In the genomic region with DNA sequence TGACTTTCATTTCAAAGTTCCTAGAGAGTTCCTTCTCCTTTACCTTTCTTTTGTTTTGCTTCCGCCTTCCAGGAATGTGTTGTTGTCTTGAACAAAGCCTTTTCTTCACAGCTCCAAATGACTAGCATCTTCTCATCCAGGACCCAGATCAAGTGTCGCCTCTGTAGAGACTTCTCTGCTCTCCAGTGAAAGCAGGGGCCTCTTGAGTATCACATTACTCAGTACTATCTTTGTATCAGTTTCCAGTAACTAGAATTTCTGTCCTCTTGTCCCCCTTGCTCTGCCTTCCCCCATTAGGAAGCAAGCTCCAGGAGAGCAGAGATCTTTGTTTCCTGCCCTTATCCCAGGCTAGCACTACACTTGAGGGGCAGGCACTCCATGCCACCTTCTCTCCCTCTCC, we compare ENCODE assay signal across 31 mouse cellular contexts. TPM values are rescaled to one million over a fixed set of nuclear protein-coding genes. Genes with fewer than 3 reads are reported as not detected.
DNase-seq lines count a peak whose midpoint lies in the region; ATAC-seq lines count a peak whose summit lies in the region.
"Had no signal": no experiment of that assay in that cellular context is flagged by ENCODE, and none has a peak within 500 bp of the region (broad histone marks: within the 10 kb centered on the region; RNA-seq: fewer than 3 reads in every experiment).

No protein-coding gene starts in this region.

- H3K4me3 ChIP-seq in kidney, embryonic 16.5 days (ENCODE audit: low read length): no peak overlapping the region
- no peak overlapping the region for H3K4me3 ChIP-seq in embryonic facial prominence, embryonic 13.5 days
- H3K4me3 ChIP-seq: erythroblast, embryonic 14.5 days; forebrain, embryonic 12.5 days; forebrain, embryonic 15.5 days; gastrocnemius, adult 2 months; heart, embryonic 10.5 days; heart, embryonic 13.5 days had no signal

- H3K4me2 ChIP-seq in kidney, embryonic 16.5 days (replicated peaks; ENCODE audit: low read depth, low read length): no peak overlapping the region
- no peak overlapping the region for H3K4me2 ChIP-seq in embryonic facial prominence, embryonic 13.5 days
- H3K4me2 ChIP-seq: forebrain, embryonic 12.5 days; forebrain, embryonic 15.5 days; heart, embryonic 13.5 days; hindbrain, embryonic 14.5 days had no signal

- H3K27ac ChIP-seq in kidney, embryonic 16.5 days (ENCODE audit: low read length): no peak overlapping the region
- peak overlapping the region; percentile 55; the same call in 1 of the 2 replicates for H3K27ac ChIP-seq in embryonic facial prominence, embryonic 13.5 days
- H3K27ac ChIP-seq: forebrain, embryonic 12.5 days; forebrain, embryonic 15.5 days; heart, embryonic 10.5 days; hindbrain, embryonic 14.5 days; hindbrain, postnatal 0 days had no signal

- H3K36me3 ChIP-seq in kidney, embryonic 16.5 days (ENCODE audit: insufficient read depth, low read length): no peaks in the 10 kb centered on the region
- no peaks in the 10 kb centered on the region for H3K36me3 ChIP-seq in embryonic facial prominence, embryonic 13.5 days
- H3K36me3 ChIP-seq: forebrain, embryonic 12.5 days; forebrain, embryonic 15.5 days; heart, embryonic 10.5 days; heart, embryonic 13.5 days had no signal

- no peaks in the 10 kb centered on the region for H3K27me3 ChIP-seq in kidney, embryonic 16.5 days (ENCODE audit: insufficient read depth, low read length)
- no peaks in the 10 kb centered on the region for H3K27me3 ChIP-seq in embryonic facial prominence, embryonic 13.5 days
- H3K27me3 ChIP-seq: CH12.LX; forebrain, embryonic 12.5 days; forebrain, embryonic 15.5 days; heart, embryonic 13.5 days had no signal

- DNase-seq in heart, adult 11 months: peak; percentile 37
- no peak for DNase-seq in heart, adult 9 months (ENCODE audit: low spot score in 2 of 2)
- no peak for DNase-seq in kidney, adult 11 months
- DNase-seq in R1 (ENCODE audit: low read depth, low spot score): peak; percentile 47
- DNase-seq in lung, postnatal 4 days: no peak
- no peak for DNase-seq in frontal cortex, postnatal 10 days (ENCODE audit: low spot score in 2 of 2)
- DNase-seq: adrenal gland, adult 8-10 months; adrenal gland, postnatal 25 days; B cell, adult 2 months; cerebellum, adult 11-12 months; cerebellum, adult 8-10 months; cerebellum, postnatal 10 days; cerebellum, postnatal 36 days; gastrocnemius, adult 2 months; gastrocnemius, postnatal 14 days; heart, adult 18-20 months; heart, postnatal 14 days; heart, postnatal 4 days had no signal

- no peak overlapping the region for H3K9ac ChIP-seq in kidney, embryonic 16.5 days (replicated peaks; ENCODE audit: low read length)
- no peak overlapping the region for H3K9ac ChIP-seq in embryonic facial prominence, embryonic 13.5 days
- H3K9ac ChIP-seq: forebrain, embryonic 12.5 days; forebrain, embryonic 15.5 days; heart, embryonic 13.5 days; hindbrain, embryonic 14.5 days had no signal

- peak; percentile 63 for ATAC-seq in kidney, embryonic 16.5 days (ENCODE audit: low FRiP score, low TSS enrichment)
- no peak for ATAC-seq in embryonic facial prominence, embryonic 13.5 days (ENCODE audit: insufficient number of reproducible peaks, insufficient read depth, low FRiP score, low TSS enrichment, low read depth)
- ATAC-seq: activated CD4-positive, CD25-positive, alpha-beta regulatory T cell, adult 4 months; forebrain, embryonic 15.5 days; hindbrain, postnatal 0 days; inflammation-experienced regulatory T-cells, adult 6 months; intestine, embryonic 16.5 days had no signal

- no peaks in the 10 kb centered on the region for H3K9me3 ChIP-seq in kidney, embryonic 16.5 days (ENCODE audit: low read length)
- no peaks in the 10 kb centered on the region for H3K9me3 ChIP-seq in embryonic facial prominence, embryonic 13.5 days
- H3K9me3 ChIP-seq: forebrain, embryonic 12.5 days; forebrain, embryonic 15.5 days; heart, embryonic 10.5 days; heart, embryonic 13.5 days had no signal

- 27% methylated on average over 2 of the region's 2 CpGs for WGBS in kidney, embryonic 16.5 days
- WGBS in embryonic facial prominence, embryonic 13.5 days: 37% methylated on average over 2 of the region's 2 CpGs

- no peaks in the 10 kb centered on the region for H3K4me1 ChIP-seq in kidney, embryonic 16.5 days (ENCODE audit: insufficient read depth, low read length)
- peaks cover 14% of the 10 kb centered on the region for H3K4me1 ChIP-seq in embryonic facial prominence, embryonic 13.5 days
- H3K4me1 ChIP-seq: forebrain, embryonic 12.5 days; forebrain, embryonic 15.5 days had no signal

RNA-seq across cellular contexts. Expression of a gene that starts 9.6 kb away (rescaled TPM):
- 32.3 and 36.2 TPM in 2 replicates for polyA plus RNA-seq in kidney, embryonic 16.5 days (2015; fragmentation: Nextera tagmentation; extraction: Ambion mirVana)
- polyA plus RNA-seq in embryonic facial prominence, embryonic 13.5 days (2015; fragmentation: Nextera tagmentation; extraction: Ambion mirVana): 37.6 and 44.0 TPM in 2 replicates
- polyA plus RNA-seq: erythroblast, embryonic 14.5 days had no signal

Comparison
In these comparisons a context has a peak if more than half of its experiments do, and no peak if none do; other contexts are left out.
1. DNase-seq: peak in heart, adult 11 months (single experiment) and R1 (single experiment); none in heart, adult 9 months (0 of 2), kidney, adult 11 months (single experiment), lung, postnatal 4 days (0 of 2) and frontal cortex, postnatal 10 days (0 of 2).